Comparison of ENCODE assay signal across 8 mouse cellular contexts in the genomic region with DNA sequence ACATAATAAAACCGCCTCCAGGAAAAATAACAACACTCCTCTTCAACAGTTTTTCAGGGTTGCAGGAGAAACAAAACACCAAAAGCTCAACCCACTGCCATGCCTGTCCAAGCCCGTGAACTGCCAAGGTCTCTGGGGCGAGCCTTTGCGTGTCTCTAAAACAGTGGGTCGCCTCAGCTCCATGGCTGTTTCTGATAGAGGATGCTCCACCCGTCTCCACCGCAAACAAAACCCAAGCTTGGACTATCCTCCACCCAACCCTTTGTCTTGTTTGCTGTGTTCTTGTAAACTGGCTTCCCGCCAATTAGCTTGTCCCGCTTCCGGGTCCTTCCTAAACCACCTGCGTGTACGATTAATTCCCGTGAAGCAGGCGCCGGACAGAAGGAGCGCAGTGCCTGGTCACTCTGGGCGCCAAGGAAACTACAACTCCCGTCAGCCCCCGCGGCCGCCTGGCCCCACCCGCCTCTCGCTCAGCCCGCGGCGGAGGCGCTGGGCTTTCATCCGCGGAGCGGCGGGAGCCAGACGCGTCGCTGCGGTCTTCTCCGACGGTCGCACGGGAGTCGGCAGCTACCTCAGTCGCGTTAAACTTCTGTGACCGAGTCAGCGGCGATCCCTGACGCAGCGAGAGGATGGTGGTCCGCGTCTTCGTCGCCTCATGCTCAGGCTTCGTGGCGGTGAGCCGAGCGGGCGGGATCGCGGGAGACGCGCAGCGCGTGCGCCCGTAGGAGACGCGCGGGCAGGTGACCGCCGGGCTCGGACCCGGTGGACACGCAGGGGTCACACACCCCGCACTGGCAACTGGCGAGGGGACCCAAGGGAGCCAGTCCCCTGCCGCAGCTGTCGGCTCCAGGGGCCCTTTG. TPM values are rescaled to one million over a fixed set of nuclear protein-coding genes. Genes with fewer than 3 reads are reported as not detected.
DNase-seq lines count a peak whose midpoint lies in the region; ATAC-seq and TF ChIP-seq lines count a peak whose summit lies in the region.

A gene (plus strand): TSS at position 498 of the 860 bp plus-strand sequence.

- no peaks in the 10 kb centered on the region for H3K36me3 ChIP-seq in neural tube, embryonic 14.5 days (ENCODE audit: control insufficient read depth, insufficient read depth, low read length)

- peak; percentile 81 for DNase-seq in ES-CJ7 (ENCODE audit: low read depth, low spot score)
- peak; percentile 93 to 95 for DNase-seq in cerebellum, adult 18-20 months
- peak; percentile 75 for DNase-seq in forelimb bud, embryonic 11.5 days (ENCODE audit: low read depth, low spot score)
- DNase-seq in heart, postnatal 4 days: peak; percentile 81
- peak; percentile 82 to 86 for DNase-seq in layer of hippocampus, adult 2 months (ENCODE audit: low spot score in 2 of 2)
- peak; percentile 84 to 90 for DNase-seq in lung, adult 18-20 months
- DNase-seq in telencephalon, adult 2 months (ENCODE audit: low read depth, low spot score): peak; percentile 65

- H3K4me3 ChIP-seq in layer of hippocampus, adult 2 months: peak within 1 kb of the TSS; percentile 72
- peak within 1 kb of the TSS; percentile 72 for H3K4me3 ChIP-seq in neural tube, embryonic 14.5 days (ENCODE audit: low read depth, low read length)

- H3K9me3 ChIP-seq in neural tube, embryonic 14.5 days (ENCODE audit: control insufficient read depth, low read length): no peaks in the 10 kb centered on the region

- ATAC-seq in neural tube, embryonic 14.5 days (ENCODE audit: low read depth): peak; percentile 95

- whole genome bisulfite sequencing in neural tube, embryonic 14.5 days: 2% methylated on average over 76 of the region's 76 CpGs

- H3K4me1 ChIP-seq in neural tube, embryonic 14.5 days (ENCODE audit: control insufficient read depth, insufficient read depth, low read length): no peaks in the 10 kb centered on the region

- no peak; the same call in 1 of the 2 replicates for TF ChIP-seq CTCF in layer of hippocampus, adult 2 months (conservative IDR thresholded peaks at IDR 0.05)

- peak within 1 kb of the TSS; percentile 50 for H3K9ac ChIP-seq in neural tube, embryonic 14.5 days (replicated peaks; ENCODE audit: low read depth, low read length)

- peak within 1 kb of the TSS; percentile 83 for H3K27ac ChIP-seq in layer of hippocampus, adult 2 months
- H3K27ac ChIP-seq in neural tube, embryonic 14.5 days (ENCODE audit: low read depth, low read length): no peak within 1 kb of the TSS

- H3K27me3 ChIP-seq in neural tube, embryonic 14.5 days (ENCODE audit: control insufficient read depth, insufficient read depth, low read length): no peaks in the 10 kb centered on the region

- H3K4me2 ChIP-seq in neural tube, embryonic 14.5 days (ENCODE audit: low read depth, low read length): peak within 1 kb of the TSS; percentile 57

RNA-seq across cellular contexts. Expression of the gene that starts here (rescaled TPM):
- 1 to 10 TPM; 6.1 to 7.5 TPM for total RNA-seq in heart, postnatal 4 days (2021)
- 10 to 100 TPM; 26.1 to 28.7 TPM for total RNA-seq in layer of hippocampus, adult 2 months (2021)
- 10.1 and 11.4 TPM in 2 replicates for polyA plus RNA-seq in neural tube, embryonic 14.5 days (2014; fragmentation: Nextera tagmentation; extraction: Ambion mirVana)
